Mouse (Mus musculus) splenic B cell, adult 2 months (primary cell): ENCODE measurements around the gene Zbtb48.

Source experiments
- DNase-seq: peaks from one replicate; pipeline ENCODE4 v3.0.0-alpha.2; 2011; ENCODE audit warnings: low read depth, low spot score
- H3K27me3 ChIP-seq: 2 replicates; pipeline ENCODE4 v1.6.1; 2012; ENCODE audit warnings: mild to moderate bottlenecking, low read length, moderate library complexity, mixed read lengths; ENCODE audit not compliant: control insufficient read depth, poor library complexity, insufficient read depth, severe bottlenecking
- H3K36me3 ChIP-seq: 2 replicates; pipeline ENCODE4 v1.6.1; 2012; ENCODE audit warnings: mild to moderate bottlenecking, low read length, moderate library complexity, mixed read lengths; ENCODE audit not compliant: control insufficient read depth, poor library complexity, insufficient read depth, severe bottlenecking

Gene Zbtb48

GRCm38 (mm10) chr4:152027524-152027923, at the start of gene Zbtb48:
Gene Zbtb48, minus strand, starts transcription at chr4:152027671.
- H3K27me3 ChIP-seq: no peaks in the 10 kb centered on the region
- DNase-seq: peak; percentile 95
- no peaks in the 10 kb centered on the region; the same call in 1 of the 2 replicates for H3K36me3 ChIP-seq

GRCm38 (mm10) chr4:152077191-152077590, 49.7 kb upstream of the Zbtb48 start:
- no peak for DNase-seq
- Histone ChIP-seq H3K27me3 (no peaks in the 10 kb centered on the region), H3K36me3 (no peaks in the 10 kb centered on the region)

GRCm38 (mm10) chr4:152074548-152074947, 47.1 kb upstream of the Zbtb48 start:
- Histone ChIP-seq H3K36me3 (no peaks in the 10 kb centered on the region), H3K27me3 (no peaks in the 10 kb centered on the region)
- DNase-seq: no peak

- H3K36me3 ChIP-seq: no peaks in the 10 kb centered on the region
- no peaks in the 10 kb centered on the region for H3K27me3 ChIP-seq
- DNase-seq: no peak
Observed at GRCm38 (mm10) chr4:152073715-152074114, 46.2 kb upstream of the Zbtb48 start.

GRCm38 (mm10) chr4:152072655-152073054, 45.2 kb upstream of the Zbtb48 start:
- no peaks in the 10 kb centered on the region for H3K36me3 ChIP-seq
- no peaks in the 10 kb centered on the region for H3K27me3 ChIP-seq
- no peak for DNase-seq

GRCm38 (mm10) chr4:152072121-152072601, 44.7 kb upstream of the Zbtb48 start, which contains the start of gene Plekhg5:
Gene Plekhg5, plus strand, starts transcription at chr4:152072498.
- no peak for DNase-seq
- no peaks in the 10 kb centered on the region for H3K27me3 ChIP-seq
- H3K36me3 ChIP-seq: no peaks in the 10 kb centered on the region

GRCm38 (mm10) chr4:152070494-152071396, 43.3 kb upstream of the Zbtb48 start:
- Histone ChIP-seq H3K27me3 (no peaks in the 10 kb centered on the region), H3K36me3 (no peaks in the 10 kb centered on the region)
- DNase-seq: no peak

GRCm38 (mm10) chr4:152069245-152069644, 41.8 kb upstream of the Zbtb48 start:
- DNase-seq: no peak
- H3K36me3 ChIP-seq: no peaks in the 10 kb centered on the region
- no peaks in the 10 kb centered on the region for H3K27me3 ChIP-seq

GRCm38 (mm10) chr4:152068166-152068724, 40.8 kb upstream of the Zbtb48 start:
- DNase-seq: no peak
- Histone ChIP-seq H3K27me3 (no peaks in the 10 kb centered on the region), H3K36me3 (no peaks in the 10 kb centered on the region)

- DNase-seq: no peak
- H3K36me3 ChIP-seq: no peaks in the 10 kb centered on the region; the same call in 1 of the 2 replicates
- H3K27me3 ChIP-seq: no peaks in the 10 kb centered on the region
Observed at GRCm38 (mm10) chr4:152067280-152067679, 39.8 kb upstream of the Zbtb48 start.

- DNase-seq: no peak
- H3K36me3 ChIP-seq: peaks cover 6% of the 10 kb centered on the region; the same call in 1 of the 2 replicates
- H3K27me3 ChIP-seq: no peaks in the 10 kb centered on the region
Observed at GRCm38 (mm10) chr4:152062390-152063110, 35.1 kb upstream of the Zbtb48 start.

GRCm38 (mm10) chr4:152044609-152045008, 17.1 kb upstream of the Zbtb48 start:
- Histone ChIP-seq H3K27me3 (no peaks in the 10 kb centered on the region), H3K36me3 (peaks cover 5% of the 10 kb centered on the region)
- no peak for DNase-seq

GRCm38 (mm10) chr4:152043171-152043570, 15.7 kb upstream of the Zbtb48 start:
- peaks cover 3% of the 10 kb centered on the region for H3K36me3 ChIP-seq
- no peaks in the 10 kb centered on the region for H3K27me3 ChIP-seq
- no peak for DNase-seq

- H3K27me3 ChIP-seq: no peaks in the 10 kb centered on the region
- peak; percentile 67 for DNase-seq
- H3K36me3 ChIP-seq: peaks cover 3% of the 10 kb centered on the region
Observed at GRCm38 (mm10) chr4:152041924-152042641, 14.6 kb upstream of the Zbtb48 start.
